Mouse (Mus musculus): ENCODE data around the gene Agpat2. TPM values are rescaled to one million over a fixed set of nuclear protein-coding genes. Genes with fewer than 3 reads are reported as not detected.

The Agpat2 gene
- total and polyA plus RNA-seq, 3 experiments, result 22.3 to 42.4 TPM; not detected in 1

GRCm38 (mm10) chr2:26586294-26587043, 17.7 kb downstream of the Agpat2 start, which contains the start of gene Gm20532:
TSS of gene Gm20532 (plus strand) at chr2:26586639.
- H3K79me2 ChIP-seq (ENCODE audit: control insufficient read depth, insufficient read depth, low read length, poor library complexity), result no peaks in the 10 kb centered on the region; the same call in 1 of the 2 replicates
- H3K9ac ChIP-seq (ENCODE audit: control insufficient read depth, low read depth, low read length, poor library complexity, severe bottlenecking), result peak within 1 kb of the TSS; percentile 84
- peaks cover 4 to 21% of the 10 kb centered on the region in 2 experiments; a peak in 3 of 4 replicates for H3K4me1 ChIP-seq (ENCODE audit: control insufficient read depth in 1 of 2, insufficient read depth in 2 of 2, low read length in 2 of 2)
- no peaks in the 10 kb centered on the region for H3K27me3 ChIP-seq (ENCODE audit: control insufficient read depth in 1 of 2, insufficient read depth in 2 of 2, low read length in 2 of 2)
- peak within 1 kb of the TSS; percentile 81 to 93 for H3K4me3 ChIP-seq (ENCODE audit: control insufficient read depth in 1 of 2, insufficient read depth in 1 of 2, low read depth in 2 of 2, low read length in 2 of 2)
- DNase-seq (ENCODE audit: low read depth, low spot score), result peak; percentile 77
- peak within 1 kb of the TSS; percentile 48 for H3K27ac ChIP-seq (ENCODE audit: control insufficient read depth, low read depth, low read length)
- H3K36me3 ChIP-seq (ENCODE audit: control insufficient read depth in 1 of 2, insufficient read depth in 2 of 2, low read length in 2 of 2), result peaks cover 0 to 11% of the 10 kb centered on the region in 2 experiments; a peak in 2 of 4 replicates
- H3K9me3 ChIP-seq (replicated peaks; ENCODE audit: insufficient read depth, low read length), result no peaks in the 10 kb centered on the region
- TF ChIP-seq E2F4 (IDR thresholded peaks at IDR 0.05; ENCODE audit: borderline replicate concordance, low read depth, low read length) (0 out of 2 replicates have a peak, but pooled peaks have one; percentile 20), MAFK (IDR thresholded peaks at IDR 0.05; ENCODE audit: borderline replicate concordance, low read depth, low read length) (no peak), ZC3H11A (IDR thresholded peaks at IDR 0.05; ENCODE audit: low read depth, low read length) (peak; percentile 22), EP300 (IDR thresholded peaks at IDR 0.05; ENCODE audit: low read depth in 1 of 2, low read length in 2 of 2) (no peak), HCFC1 (IDR thresholded peaks at IDR 0.05; ENCODE audit: low read depth, low read length) (no peak), GABPA (IDR thresholded peaks at IDR 0.05; ENCODE audit: low read depth, low read length) (no peak), UBTF (IDR thresholded peaks at IDR 0.05; ENCODE audit: borderline replicate concordance, insufficient read depth, low read depth, low read length) (no peak), RCOR1 (IDR thresholded peaks at IDR 0.05; ENCODE audit: low read depth, low read length) (peak; percentile 48; the same call in 1 of the 2 replicates), MAX (IDR thresholded peaks at IDR 0.05; ENCODE audit: low read length) (no peak), CHD1 (IDR thresholded peaks at IDR 0.05; ENCODE audit: low read depth, low read length) (no peak), CHD2 (IDR thresholded peaks at IDR 0.05; ENCODE audit: low read length) (no peak), SIN3A (IDR thresholded peaks at IDR 0.05; ENCODE audit: low read length) (0 out of 2 replicates have a peak, but pooled peaks have one; percentile 35), ZNF384 (IDR thresholded peaks at IDR 0.05; ENCODE audit: low read depth, low read length) (no peak), RAD21 (IDR thresholded peaks at IDR 0.05; ENCODE audit: low read depth, low read length) (peak; percentile 31), JUND (IDR thresholded peaks at IDR 0.05; ENCODE audit: low read depth, low read length) (no peak), NRF1 (IDR thresholded peaks at IDR 0.05; ENCODE audit: insufficient read depth, low read depth, low read length, poor library complexity, severe bottlenecking) (peak; percentile 69), MYC (IDR thresholded peaks at IDR 0.05; ENCODE audit: low read depth, low read length) (no peak), KAT2A (conservative IDR thresholded peaks at IDR 0.05; ENCODE audit: low read depth, low read length) (no peak), CTCF (IDR thresholded peaks at IDR 0.05 in 2 of 3, conservative IDR thresholded peaks at IDR 0.05 in 1 of 3; ENCODE audit: control insufficient read depth in 1 of 3, insufficient read depth in 1 of 3, low read depth in 2 of 3, low read length in 3 of 3, poor library complexity in 1 of 3, severe bottlenecking in 1 of 3) (peak; percentile 47 to 85 (median 62); a peak in 5 of 6 replicates), BHLHE40 (IDR thresholded peaks at IDR 0.05; ENCODE audit: borderline replicate concordance, low read depth, low read length) (peak; percentile 48; the same call in 1 of the 2 replicates), NELFE (IDR thresholded peaks at IDR 0.05; ENCODE audit: low read depth, low read length) (peak; percentile 74), MAZ (IDR thresholded peaks at IDR 0.05; ENCODE audit: low read depth, low read length) (peak; percentile 71; the same call in 1 of the 2 replicates), TBP (IDR thresholded peaks at IDR 0.05; ENCODE audit: low read depth, low read length) (no peak), USF2 (IDR thresholded peaks at IDR 0.05; ENCODE audit: borderline replicate concordance in 1 of 2, insufficient read depth in 1 of 2, low read depth in 1 of 2, low read length in 2 of 2) (peak in 1 of 2 experiments; percentile 51; a peak in 1 of 4 replicates), MXI1 (IDR thresholded peaks at IDR 0.05; ENCODE audit: low read depth, low read length) (no peak), ETS1 (IDR thresholded peaks at IDR 0.05; ENCODE audit: low read depth, low read length) (no peak), TAL1 (IDR thresholded peaks at IDR 0.05; ENCODE audit: low read length) (no peak), SMC3 (IDR thresholded peaks at IDR 0.05; ENCODE audit: low read depth, low read length) (peak; percentile 47), TCF12 (IDR thresholded peaks at IDR 0.05; ENCODE audit: low read depth, low read length) (no peak), ELF1 (IDR thresholded peaks at IDR 0.05; ENCODE audit: low read depth, low read length) (no peak), ZKSCAN1 (IDR thresholded peaks at IDR 0.05; ENCODE audit: low read depth, low read length) (no peak), USF1 (IDR thresholded peaks at IDR 0.05; ENCODE audit: low read depth, low read length) (peak; percentile 86), GATA1 (IDR thresholded peaks at IDR 0.05; ENCODE audit: low read depth, low read length) (no peak), POLR2A (IDR thresholded peaks at IDR 0.05; ENCODE audit: control insufficient read depth in 1 of 2, insufficient read depth in 1 of 2, low read depth in 1 of 2, low read length in 2 of 2, poor library complexity in 1 of 2) (peak; percentile 66 to 86; a peak in 2 of 4 replicates), POLR2AphosphoS2 (IDR thresholded peaks at IDR 0.05; ENCODE audit: low read length) (no peak), MYB (IDR thresholded peaks at IDR 0.05; ENCODE audit: low read depth, low read length) (no peak)

All from MEL (cell line).